Mouse (Mus musculus) urinary bladder, postnatal 36 days (tissue): ENCODE measurements around the gene Dnmt3b.

ENCODE experiments used
- DNase-seq, 2 experiments: peaks; one replicate each; pipeline ENCODE4 v3.0.0; 2022; ENCODE audit warnings: low spot score in 2 of 2, mixed read lengths in 1 of 2

Dnmt3b gene

DNA sequence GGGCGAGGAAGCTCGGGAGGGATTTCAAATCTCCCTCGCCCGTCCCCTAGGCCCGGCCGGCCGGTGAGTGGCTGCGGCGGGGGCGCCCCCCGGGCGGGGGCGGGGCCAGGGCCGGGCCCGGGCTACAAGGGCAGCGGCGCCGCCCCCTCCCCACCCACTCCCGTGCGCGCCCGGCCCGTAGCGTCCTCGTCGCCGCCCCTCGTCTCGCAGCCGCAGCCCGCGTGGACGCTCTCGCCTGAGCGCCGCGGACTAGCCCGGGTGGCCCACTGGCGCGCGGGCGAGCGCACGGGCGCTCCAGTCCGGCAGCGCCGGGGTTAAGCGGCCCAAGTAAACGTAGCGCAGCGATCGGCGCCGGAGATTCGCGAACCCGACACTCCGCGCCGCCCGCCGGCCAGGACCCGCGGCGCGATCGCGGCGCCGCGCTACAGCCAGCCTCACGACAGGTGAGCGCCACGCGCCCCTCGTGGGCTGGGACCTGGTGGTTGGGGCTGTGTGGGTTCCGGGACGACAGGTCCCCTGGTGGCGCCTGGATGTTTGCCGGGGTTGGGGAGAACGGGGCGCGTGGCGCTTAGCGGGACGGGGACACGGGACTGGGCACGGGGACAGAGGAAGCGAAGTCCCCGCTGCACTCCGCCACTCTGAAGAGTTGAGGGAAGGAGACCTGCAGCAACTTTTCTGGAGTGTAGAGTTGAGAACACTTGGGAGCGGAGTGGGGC is at the start of gene Dnmt3b:
TSS of gene Dnmt3b (plus strand) at position 153 of the 716 bp plus-strand sequence.
- DNase-seq = peak; percentile 35 to 48

- peak in 1 of 2 experiments; percentile 65 for DNase-seq
These were observed 49.1 kb upstream of the Dnmt3b start for GRCm38 (mm10) chr2:153600021-153600666.

DNA sequence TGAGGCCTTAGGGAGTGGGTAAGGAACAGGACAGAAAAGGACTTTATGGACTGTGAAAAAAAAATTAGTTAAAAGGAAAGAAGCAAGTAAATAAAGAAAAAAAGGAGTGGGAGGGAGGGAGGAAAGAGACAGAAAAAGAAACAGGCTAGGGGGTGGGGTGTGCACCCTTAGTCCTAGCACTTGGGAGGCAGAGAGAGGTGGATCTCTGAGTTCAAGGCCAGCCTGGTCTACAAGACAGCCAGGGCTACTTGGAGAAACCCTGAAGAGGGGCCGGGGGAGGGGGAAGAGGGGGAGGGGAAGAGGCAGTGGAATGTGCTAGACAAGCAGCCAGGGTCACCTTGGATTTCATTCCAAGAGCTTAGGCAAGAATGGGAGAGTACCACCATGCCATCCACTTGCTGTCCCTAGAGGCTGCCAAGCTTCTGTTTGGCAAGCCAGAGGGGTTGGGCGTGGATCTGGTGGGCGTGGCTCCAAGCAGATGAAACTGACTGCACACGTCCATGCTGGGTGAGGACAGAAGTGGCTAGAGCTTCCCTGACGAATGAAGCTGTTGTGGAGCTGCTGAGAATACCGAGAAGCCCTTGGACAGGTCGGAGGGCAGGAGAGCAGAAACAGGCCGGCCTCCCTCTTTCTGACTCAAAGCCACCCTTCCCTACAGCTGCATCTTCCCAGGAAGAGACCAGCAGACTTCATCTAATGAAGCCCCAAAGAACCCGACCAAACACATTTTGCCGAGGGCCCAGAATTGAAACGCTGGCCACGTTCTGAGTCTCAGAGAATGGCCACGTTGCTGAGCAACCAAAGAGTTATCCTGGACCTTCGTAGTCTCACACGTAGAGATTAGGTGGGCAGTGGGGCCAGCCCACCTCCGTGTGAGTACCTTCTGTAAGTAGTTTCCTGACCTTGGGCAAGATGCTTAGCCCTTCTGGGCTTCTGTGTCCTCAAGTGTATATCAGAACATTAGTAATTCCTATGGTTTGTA is 48.3 kb upstream of the Dnmt3b start:
- DNase-seq = peak in 1 of 2 experiments; percentile 65

GRCm38 (mm10) chr2:153603724-153604123 is 45.5 kb upstream of the Dnmt3b start:
- DNase-seq = no peak

DNA sequence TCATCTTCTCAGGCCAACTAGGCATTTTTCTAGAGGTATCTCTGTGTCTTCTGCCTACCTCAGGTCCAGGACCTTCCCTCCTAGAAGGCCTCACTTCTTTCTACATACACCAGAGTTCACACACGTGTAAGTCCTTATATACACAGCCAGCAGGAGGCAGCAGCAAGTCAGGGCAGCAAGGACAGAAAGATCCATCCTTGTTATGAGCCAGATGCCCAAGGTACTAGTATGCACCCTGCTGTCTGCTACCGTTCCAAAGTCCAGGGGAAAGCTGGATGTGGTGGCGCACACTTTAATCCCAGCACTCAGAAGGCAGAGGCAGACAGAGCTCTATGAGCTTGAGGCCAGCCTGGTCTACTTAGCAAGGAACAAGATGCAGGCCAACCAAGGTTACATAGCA is 42.8 kb upstream of the Dnmt3b start:
- DNase-seq = no peak

DNA sequence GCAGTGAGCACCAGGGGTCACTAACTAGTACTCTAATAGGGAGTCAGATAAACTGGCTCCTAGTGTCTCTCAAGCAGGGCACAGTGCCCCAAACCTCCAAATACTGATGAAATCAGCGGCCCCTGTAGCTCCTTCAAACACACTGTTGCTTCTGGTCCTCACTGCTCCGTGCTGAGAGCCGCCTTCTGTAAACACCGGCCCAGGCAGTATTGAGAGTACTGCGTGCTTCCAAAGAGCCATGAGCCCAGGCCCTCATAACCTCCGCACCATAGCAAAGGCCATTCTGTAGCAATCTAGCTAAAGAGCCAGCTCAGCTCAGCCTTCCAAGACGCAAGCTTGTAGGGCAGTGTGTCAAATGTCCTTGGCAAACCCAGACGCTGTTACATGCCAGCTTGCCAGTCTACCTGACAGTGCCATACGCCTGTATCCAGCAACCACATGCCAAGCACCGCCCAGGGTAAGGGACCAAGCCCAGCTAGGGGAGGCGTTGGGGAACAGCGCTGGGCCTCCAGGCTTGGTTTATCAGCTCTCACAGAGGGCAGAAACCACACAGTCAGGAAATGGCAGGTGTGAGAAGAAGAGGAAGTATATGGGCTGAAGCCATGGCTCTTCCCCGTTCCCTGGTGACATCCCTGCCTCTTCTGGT is 41.3 kb upstream of the Dnmt3b start:
- peak in 1 of 2 experiments; percentile 67 for DNase-seq

GRCm38 (mm10) chr2:153609058-153609457 is 40.2 kb upstream of the Dnmt3b start:
- DNase-seq = peak in 1 of 2 experiments; percentile 31

- DNase-seq = peak; percentile 52 to 83
These were observed 39.7 kb upstream of the Dnmt3b start for GRCm38 (mm10) chr2:153609548-153609947.

DNA sequence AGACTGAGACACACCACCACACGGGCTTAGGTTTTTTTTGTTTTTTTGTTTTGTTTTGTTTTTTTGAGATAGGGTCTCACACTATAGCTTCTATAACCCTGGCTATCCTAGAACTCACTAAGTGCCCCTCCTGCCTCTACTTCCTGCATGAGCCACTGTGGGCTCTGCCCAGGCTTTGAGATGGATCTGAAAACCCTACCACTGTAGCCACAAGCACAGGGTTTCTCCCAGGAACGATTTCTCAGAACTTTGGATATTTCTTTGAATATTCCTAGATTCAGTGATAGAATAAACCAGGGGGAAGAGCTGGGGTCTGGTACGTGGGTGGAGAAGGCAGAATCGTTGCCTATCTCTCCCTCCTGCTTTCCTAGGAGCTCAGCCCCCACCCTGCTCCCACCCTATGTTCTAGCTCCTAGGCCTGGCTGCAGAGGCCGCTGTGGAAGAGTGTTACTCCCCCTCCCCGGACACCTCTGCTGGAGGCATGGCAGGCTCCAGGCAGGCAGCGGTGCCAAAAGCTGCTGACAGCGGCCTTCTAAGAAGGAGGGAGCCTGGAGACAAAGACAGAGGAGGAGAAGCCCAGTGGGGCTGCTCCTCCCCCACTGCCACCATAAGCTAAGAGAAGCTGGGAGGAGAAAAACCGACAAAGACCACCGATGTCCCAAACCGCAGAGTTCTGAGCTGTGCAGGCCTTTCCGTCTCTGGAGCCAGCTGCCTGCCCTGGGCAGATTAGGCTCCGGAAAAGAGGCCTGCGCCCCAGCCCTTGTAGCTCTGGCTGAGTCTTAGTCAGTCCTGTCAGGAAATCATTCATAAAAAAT is 38.6 kb upstream of the Dnmt3b start:
- no peak for DNase-seq

- DNase-seq = no peak
These were observed 38.0 kb upstream of the Dnmt3b start for GRCm38 (mm10) chr2:153611241-153611630.

- no peak for DNase-seq
These were observed 37.5 kb upstream of the Dnmt3b start for GRCm38 (mm10) chr2:153611743-153612142.

DNA sequence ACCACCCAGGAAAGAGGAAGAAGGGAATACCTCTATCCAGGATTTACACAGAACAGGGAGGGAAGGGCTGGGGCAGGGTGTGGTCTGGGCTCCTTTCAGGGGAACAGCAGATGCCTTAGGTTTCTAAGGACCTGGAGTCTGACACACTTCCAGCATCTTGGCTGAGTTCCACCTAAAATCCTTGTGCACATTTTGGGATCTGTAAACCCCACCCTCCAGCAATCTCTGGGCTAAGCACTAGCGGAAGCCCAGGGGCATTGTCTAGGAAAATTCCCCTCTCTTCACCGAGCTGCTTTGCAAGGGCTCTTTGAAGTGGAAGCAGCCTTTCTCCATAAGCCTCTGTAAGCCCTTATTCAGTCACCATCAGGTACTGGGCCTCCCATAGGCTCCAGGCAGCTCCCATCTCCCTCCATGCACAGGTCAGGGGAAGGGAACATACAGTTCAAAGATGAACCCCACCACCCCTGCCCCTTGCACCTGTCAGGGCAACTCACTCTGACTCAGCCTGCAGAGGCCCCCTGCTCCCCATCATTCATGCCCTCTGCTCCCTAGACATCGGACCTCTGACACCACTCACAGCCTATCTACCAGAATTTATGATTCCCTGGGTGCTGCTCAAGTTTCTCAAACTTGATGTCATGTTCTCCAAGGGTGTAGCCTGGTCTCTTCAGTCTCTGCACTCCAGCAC is 36.5 kb upstream of the Dnmt3b start:
- DNase-seq = no peak

DNA sequence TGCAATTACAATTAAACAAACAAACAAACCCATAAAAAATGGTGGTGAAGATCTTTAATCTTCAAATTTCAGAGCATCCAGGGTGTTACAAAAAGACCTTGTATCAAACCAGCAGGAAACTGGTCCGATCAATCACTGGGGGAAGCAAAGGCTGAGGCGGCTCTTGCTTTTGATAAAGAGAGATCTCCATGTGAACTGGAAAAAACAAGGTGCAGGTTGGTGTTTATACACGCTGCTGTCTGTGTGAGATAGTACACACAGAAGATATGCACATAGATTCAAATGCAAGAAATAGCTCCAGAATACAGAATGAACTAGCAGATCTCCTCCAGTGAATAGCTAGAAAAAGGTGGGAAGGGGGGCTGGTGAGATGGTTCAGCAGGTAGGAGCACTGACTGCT is 32.4 kb upstream of the Dnmt3b start:
- DNase-seq = no peak

- DNase-seq = no peak
These were observed 30.8 kb upstream of the Dnmt3b start for GRCm38 (mm10) chr2:153618439-153618838.

GRCm38 (mm10) chr2:153618889-153619288 is 30.4 kb upstream of the Dnmt3b start:
- no peak for DNase-seq

DNA sequence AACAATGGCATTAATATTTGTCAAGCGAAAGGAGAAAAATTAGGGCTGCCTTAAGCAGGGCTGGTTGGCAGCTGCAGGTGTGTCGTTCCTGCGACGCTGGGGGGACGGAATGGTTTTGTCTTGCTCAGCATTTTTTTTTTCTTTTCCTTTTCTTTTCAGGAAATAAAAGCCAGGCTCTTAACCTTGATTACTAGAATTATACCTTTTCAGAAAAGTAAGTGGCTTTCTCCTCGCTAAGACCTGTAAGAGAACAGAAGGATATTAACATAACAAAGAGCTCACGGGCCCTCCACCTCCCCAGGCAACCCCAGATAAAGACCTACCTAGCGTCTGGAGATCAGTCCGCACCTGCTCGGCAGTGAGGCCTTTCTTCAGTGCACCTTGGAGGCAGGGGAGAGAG is 26.8 kb upstream of the Dnmt3b start:
- no peak for DNase-seq

- DNase-seq = no peak
These were observed 18.3 kb upstream of the Dnmt3b start for GRCm38 (mm10) chr2:153630950-153631349.

GRCm38 (mm10) chr2:153631976-153632870 is 17.0 kb upstream of the Dnmt3b start, which contains the start of gene Commd7:
Gene Commd7, minus strand, starts transcription at chr2:153632781.
- DNase-seq = peak; percentile 79 to 87

- no peak for DNase-seq
These were observed 16.4 kb upstream of the Dnmt3b start for GRCm38 (mm10) chr2:153632871-153633226.
